Comparison of ENCODE assay signal across 9 mouse cellular contexts in the genomic region with DNA sequence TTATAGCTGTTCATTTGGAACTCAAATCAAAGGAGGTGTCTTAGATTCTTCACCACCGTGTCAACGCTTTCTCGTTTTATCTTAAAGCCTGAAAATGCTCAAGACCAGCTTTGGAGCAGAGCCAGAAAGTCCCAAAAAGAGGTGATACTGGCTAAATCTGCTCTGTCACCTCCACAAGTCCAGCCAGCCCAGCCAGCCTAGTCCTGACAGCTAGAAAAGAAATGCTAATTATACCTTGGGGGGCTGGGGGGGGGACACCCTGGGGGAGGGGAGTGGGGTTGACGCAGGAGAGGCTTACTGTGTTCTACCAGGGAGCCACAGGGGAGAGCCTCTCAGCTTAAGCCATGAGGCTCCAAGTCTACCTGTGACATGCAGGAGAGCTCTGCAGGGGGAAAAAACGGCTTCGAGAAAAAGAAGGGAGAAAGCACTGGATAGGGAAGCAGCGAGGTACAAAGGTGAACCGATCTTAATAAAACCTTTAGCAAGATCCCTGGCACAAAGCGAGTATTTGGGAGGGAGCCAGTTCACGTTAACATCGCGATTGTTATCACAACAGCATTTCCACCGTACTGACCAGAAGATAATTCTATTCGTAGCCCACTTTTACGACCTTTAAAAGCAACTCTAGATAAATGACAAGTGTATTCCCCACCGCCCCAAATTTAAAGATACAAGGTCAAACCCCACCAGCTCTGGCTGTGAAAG. TPM values are rescaled to one million over a fixed set of nuclear protein-coding genes. Genes with fewer than 3 reads are reported as not detected.
DNase-seq lines count a peak whose midpoint lies in the region; ATAC-seq lines count a peak whose summit lies in the region.
"Had no signal": no experiment of that assay in that cellular context is flagged by ENCODE, and none has a peak within 500 bp of the region (broad histone marks: within the 10 kb centered on the region; RNA-seq: fewer than 3 reads in every experiment).

No protein-coding gene starts in this region.

- peak overlapping the region; percentile 96 for H3K9ac ChIP-seq in hindbrain, embryonic 13.5 days
- H3K9ac ChIP-seq in limb, embryonic 15.5 days = peak overlapping the region; percentile 76

- peak overlapping the region; percentile 91 for H3K4me2 ChIP-seq in hindbrain, embryonic 13.5 days
- H3K4me2 ChIP-seq in limb, embryonic 15.5 days = peak overlapping the region; percentile 76

- peak; percentile 15 for DNase-seq in embryo, embryonic 10.5 days (ENCODE audit: low spot score)
- no peak for DNase-seq in embryo, embryonic 9.5 days (ENCODE audit: extremely low spot score)
- DNase-seq in A20 (ENCODE audit: low read depth, low spot score) = peak; percentile 60
- DNase-seq in cerebellum, postnatal 14 days = peak; percentile 61 to 70
- DNase-seq in retina, postnatal 1 day = peak; percentile 27
- no peak for DNase-seq in gastrocnemius, postnatal 10 days

- no peaks in the 10 kb centered on the region for H3K27me3 ChIP-seq in hindbrain, embryonic 13.5 days
- no peaks in the 10 kb centered on the region for H3K27me3 ChIP-seq in limb, embryonic 15.5 days
- H3K27me3 ChIP-seq: Patski had no signal

- H3K27ac ChIP-seq in hindbrain, embryonic 13.5 days = peak overlapping the region; percentile 26
- H3K27ac ChIP-seq in limb, embryonic 15.5 days = no peak overlapping the region

- peaks cover 20% of the 10 kb centered on the region for H3K4me1 ChIP-seq in hindbrain, embryonic 13.5 days (replicated peaks)
- H3K4me1 ChIP-seq in limb, embryonic 15.5 days = peaks cover 9% of the 10 kb centered on the region

- H3K4me3 ChIP-seq in hindbrain, embryonic 13.5 days = peak overlapping the region; percentile 90
- H3K4me3 ChIP-seq in limb, embryonic 15.5 days = peak overlapping the region; percentile 81

- H3K9me3 ChIP-seq in hindbrain, embryonic 13.5 days = no peaks in the 10 kb centered on the region
- H3K9me3 ChIP-seq in limb, embryonic 15.5 days = no peaks in the 10 kb centered on the region

- 3% methylated on average over 16 of the region's 16 CpGs for WGBS in hindbrain, embryonic 13.5 days
- WGBS in limb, embryonic 15.5 days = 4% methylated on average over 16 of the region's 16 CpGs

- no peak for ATAC-seq in hindbrain, embryonic 13.5 days (ENCODE audit: low FRiP score)
- no peak for ATAC-seq in limb, embryonic 15.5 days (ENCODE audit: insufficient number of reproducible peaks, low FRiP score, low TSS enrichment, low read depth)

- no peaks in the 10 kb centered on the region for H3K36me3 ChIP-seq in hindbrain, embryonic 13.5 days
- H3K36me3 ChIP-seq in limb, embryonic 15.5 days = peaks cover 14% of the 10 kb centered on the region

RNA-seq across cellular contexts. Expression of a gene that starts 1.0 kb away (rescaled TPM):
- polyA plus RNA-seq in hindbrain, embryonic 13.5 days (2015; fragmentation: Nextera tagmentation; extraction: Ambion mirVana) = 90.3 and 95.0 TPM in 2 replicates
- 52.2 and 54.0 TPM in 2 replicates for polyA plus RNA-seq in limb, embryonic 15.5 days (2015; fragmentation: Nextera tagmentation; extraction: Ambion mirVana)
- total RNA-seq in gastrocnemius, postnatal 10 days (2021) = 10 to 100 TPM; 22.5 to 26.1 TPM

RNA-seq across cellular contexts. Expression of a gene that starts 16.1 kb away (rescaled TPM):
- polyA plus RNA-seq in hindbrain, embryonic 13.5 days (2015; fragmentation: Nextera tagmentation; extraction: Ambion mirVana) = 12.3 and 13.2 TPM in 2 replicates
- polyA plus RNA-seq in limb, embryonic 15.5 days (2015; fragmentation: Nextera tagmentation; extraction: Ambion mirVana) = 29.5 and 31.6 TPM in 2 replicates
- 1 to 10 TPM; 5.3 to 6.0 TPM for total RNA-seq in gastrocnemius, postnatal 10 days (2021)

Comparison
In these comparisons a context has a peak if more than half of its experiments do, and no peak if none do; other contexts are left out.
1. DNase-seq: peak in embryo, embryonic 10.5 days (single experiment), A20 (single experiment), cerebellum, postnatal 14 days (2 of 2) and retina, postnatal 1 day (single experiment); none in embryo, embryonic 9.5 days (single experiment) and gastrocnemius, postnatal 10 days (single experiment).